Mouse (Mus musculus) lung, postnatal 0 days (tissue): ENCODE data around the gene Hectd4. TPM values are rescaled to one million over a fixed set of nuclear protein-coding genes. Genes with fewer than 3 reads are reported as not detected.

Source experiments
- ATAC-seq: fragments of 200-750 bp; cut with Nextera tagmentation; 2 replicates; pipeline ENCODE4 v1.8.0; 2017; ENCODE audit warnings: moderate library complexity
- DNase-seq: peaks from one replicate; pipeline ENCODE4 v3.0.0-alpha.2; 2016; ENCODE audit warnings: low spot score
- H3K27ac ChIP-seq: fragments of 300-500 bp; sonication (generic); 2 replicates; pipeline ENCODE4 v1.5.1; 2014; ENCODE audit warnings: antibody characterized with exemption, mild to moderate bottlenecking, low read length, mixed read lengths
- H3K27me3 ChIP-seq: fragments of 300-500 bp; sonication (generic); replicated peaks from 2 replicates; pipeline ENCODE4 v1.6.1; 2014; ENCODE audit warnings: low read length, mixed read lengths; ENCODE audit not compliant: insufficient read depth
- H3K36me3 ChIP-seq: fragments of 300-500 bp; sonication (generic); 2 replicates; pipeline ENCODE4 v1.6.1; 2014; ENCODE audit warnings: low read length, mixed read lengths; ENCODE audit not compliant: insufficient read depth
- H3K4me1 ChIP-seq: fragments of 300-500 bp; sonication (generic); 2 replicates; pipeline ENCODE4 v1.6.1; 2014; ENCODE audit warnings: antibody characterized with exemption, low read depth, low read length, mixed read lengths; ENCODE audit not compliant: insufficient read depth
- H3K4me2 ChIP-seq: fragments of 300-500 bp; sonication (generic); replicated peaks from 2 replicates; pipeline ENCODE4 v1.6.1; 2014; ENCODE audit warnings: low read depth, mild to moderate bottlenecking, low read length, moderate library complexity, mixed read lengths
- H3K4me3 ChIP-seq: fragments of 300-500 bp; sonication (generic); 2 replicates; pipeline ENCODE4 v1.5.1; 2014; ENCODE audit warnings: low read depth, low read length
- H3K9ac ChIP-seq: fragments of 300-500 bp; sonication (generic); replicated peaks from 2 replicates; pipeline ENCODE4 v1.6.1; 2014; ENCODE audit warnings: low read depth, mild to moderate bottlenecking
- H3K9me3 ChIP-seq: fragments of 300-500 bp; sonication (generic); 2 replicates; pipeline ENCODE4 v1.6.1; 2016; ENCODE audit warnings: low read length, mixed read lengths
- CTCF ChIP-seq: IDR thresholded peaks from 2 replicates; pipeline ENCODE4 v1.5.1; 2016; ENCODE audit warnings: antibody characterized with exemption, mild to moderate bottlenecking
- EP300 ChIP-seq: IDR thresholded peaks from 2 replicates; pipeline ENCODE4 v1.6.1; 2016; ENCODE audit warnings: antibody characterized with exemption, mild to moderate bottlenecking, control low read depth
- WGBS: fragments of 180-500 bp; shearing (Covaris S2); extraction: QIAGEN DNeasy Blood & Tissue Kit; methylation state at CpG from one replicate; pipeline ENCODE4 v1.1.7; 2014; 5-methylcytosine and 5-hydroxymethylcytosine counted together
- polyA plus RNA-seq: library from polyadenylated mRNA; unstranded; fragments of >200 nt; fragmentation: Nextera tagmentation; extraction: Ambion mirVana; gene quantifications from 2 replicates; pipeline ENCODE4 v1.2.1, GENCODE M21; 2015

Gene Hectd4
- polyA plus RNA-seq, 1 experiment from 2014 or later: 2.5 TPM

DNA sequence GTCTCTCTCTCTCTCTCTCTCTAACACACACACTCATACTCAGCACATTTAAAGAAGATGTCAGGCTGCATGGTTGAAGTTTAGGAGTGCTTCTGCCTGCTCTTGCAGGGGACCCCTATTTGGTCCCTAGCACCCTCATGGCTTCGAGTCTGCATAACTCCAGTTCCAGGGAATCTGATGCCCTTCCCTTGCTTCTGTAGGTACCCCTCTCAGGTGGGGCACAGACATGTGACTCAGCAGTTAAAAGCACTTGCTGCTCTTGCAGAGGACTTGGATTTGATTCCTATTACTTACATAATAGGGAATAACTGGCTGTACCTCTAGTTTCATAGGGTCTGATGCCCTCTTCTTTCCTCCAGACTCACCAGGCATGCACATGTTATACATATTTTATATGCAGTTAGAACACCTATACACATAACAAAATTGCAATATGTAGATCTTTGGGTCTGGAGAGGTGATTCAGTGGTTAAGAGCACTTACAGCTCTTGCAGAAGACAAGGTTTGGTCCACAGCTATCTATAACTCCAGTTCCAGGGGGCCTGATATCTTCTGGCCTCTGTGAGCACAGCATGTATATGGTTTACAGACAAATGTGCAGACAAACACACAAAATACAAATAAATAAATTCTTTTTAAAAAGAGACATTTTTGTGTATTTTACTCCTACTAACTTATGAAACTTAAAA is 23.8 kb downstream of the Hectd4 start:
- DNase-seq (no peak), ATAC-seq (no peak)
- Histone ChIP-seq H3K36me3 (no peaks in the 10 kb centered on the region), H3K27ac (no peak overlapping the region), H3K9me3 (no peaks in the 10 kb centered on the region), H3K9ac (no peak overlapping the region), H3K4me2 (no peak overlapping the region), H3K4me3 (no peak overlapping the region), H3K27me3 (no peaks in the 10 kb centered on the region), H3K4me1 (no peaks in the 10 kb centered on the region)
- no peak for TF ChIP-seq EP300
- TF ChIP-seq CTCF: no peak
- WGBS: 82% methylated on average over 1 of the region's 1 CpGs

DNA sequence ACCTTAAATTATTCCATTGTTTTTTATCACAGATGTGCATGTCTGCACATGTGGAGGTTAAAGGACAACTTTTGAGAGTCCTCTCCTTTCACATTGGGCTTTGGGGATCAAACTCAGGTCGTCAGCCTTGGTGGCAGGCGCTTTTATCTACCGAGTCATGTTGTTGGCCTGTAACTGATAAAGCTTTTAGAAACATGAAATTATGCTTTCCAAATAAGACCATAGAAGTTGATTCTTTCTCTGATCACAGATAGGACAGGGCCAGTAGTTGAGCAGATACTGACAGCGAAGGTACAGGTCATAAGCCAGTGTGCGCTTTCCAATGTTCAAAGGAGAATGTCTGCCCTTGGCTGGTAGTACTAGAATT is 24.3 kb downstream of the Hectd4 start:
- TF ChIP-seq CTCF: no peak
- no peak for TF ChIP-seq EP300
- Histone ChIP-seq H3K4me1 (no peaks in the 10 kb centered on the region), H3K27me3 (no peaks in the 10 kb centered on the region), H3K36me3 (no peaks in the 10 kb centered on the region), H3K27ac (no peak overlapping the region), H3K9ac (no peak overlapping the region), H3K4me3 (no peak overlapping the region), H3K4me2 (no peak overlapping the region), H3K9me3 (no peaks in the 10 kb centered on the region)
- DNase-seq (no peak), ATAC-seq (no peak)
- 76% methylated on average over 5 of the region's 5 CpGs for WGBS

DNA sequence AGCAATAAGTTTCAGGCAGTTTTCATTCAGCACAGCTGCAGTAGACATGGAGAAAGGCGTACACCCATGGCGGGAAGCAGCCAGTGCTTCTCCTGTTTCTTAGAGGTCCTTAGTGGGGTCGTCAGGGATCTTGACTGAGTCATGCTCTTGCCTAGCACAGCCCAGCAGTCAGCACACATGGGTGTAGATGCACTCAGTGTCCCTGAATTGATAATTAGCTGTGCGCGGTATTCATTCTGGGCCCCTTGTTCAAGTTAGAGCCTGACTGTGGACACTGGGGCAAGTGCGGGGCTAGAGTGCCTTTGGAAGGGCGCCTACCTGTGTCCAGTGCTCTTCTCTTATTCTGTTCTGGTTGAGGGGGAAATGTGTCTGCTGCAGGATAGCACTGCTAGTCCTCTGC is 25.2 kb downstream of the Hectd4 start:
- H3K4me3 ChIP-seq: no peak overlapping the region
- H3K36me3 ChIP-seq: no peaks in the 10 kb centered on the region
- H3K4me2 ChIP-seq: no peak overlapping the region
- ATAC-seq: no peak
- H3K9ac ChIP-seq: no peak overlapping the region
- no peaks in the 10 kb centered on the region for H3K4me1 ChIP-seq
- H3K9me3 ChIP-seq: no peaks in the 10 kb centered on the region
- H3K27me3 ChIP-seq: no peaks in the 10 kb centered on the region
- WGBS: 85% methylated on average over 7 of the region's 7 CpGs
- no peak for TF ChIP-seq EP300
- TF ChIP-seq CTCF: no peak
- H3K27ac ChIP-seq: no peak overlapping the region
- no peak for DNase-seq

DNA sequence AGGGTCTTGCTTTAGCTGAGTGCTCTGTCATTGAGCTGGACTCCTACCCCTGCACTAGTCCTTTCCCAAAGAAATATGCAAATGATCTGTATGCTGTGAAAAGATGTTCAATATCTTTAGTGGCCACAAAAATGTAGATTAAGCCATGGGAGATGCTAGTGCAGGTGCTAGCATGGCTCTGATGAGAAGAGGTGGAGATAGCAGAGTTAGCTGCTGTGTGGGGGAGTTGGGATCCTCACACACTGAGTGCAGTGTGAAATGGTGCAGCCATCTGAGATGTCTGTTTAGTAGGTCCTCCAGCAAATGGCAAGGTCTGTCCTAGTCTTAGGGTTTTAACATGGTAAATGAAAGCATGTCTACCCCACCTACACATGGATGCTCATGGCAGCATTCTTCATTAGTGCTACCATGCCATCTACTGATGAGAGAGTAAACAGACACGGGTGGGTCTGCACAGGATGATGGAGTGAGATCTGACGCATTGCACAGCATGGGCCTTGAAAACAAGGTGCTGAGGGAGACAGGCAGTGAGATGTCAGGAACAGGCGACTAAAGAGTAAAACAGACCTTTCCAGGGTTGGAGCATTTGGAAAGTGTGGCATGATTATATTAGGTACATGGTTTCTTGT is 28.9 kb downstream of the Hectd4 start:
- 56% methylated on average over 3 of the region's 3 CpGs for WGBS
- no peak overlapping the region for H3K9ac ChIP-seq
- H3K9me3 ChIP-seq: no peaks in the 10 kb centered on the region
- H3K36me3 ChIP-seq: no peaks in the 10 kb centered on the region
- no peaks in the 10 kb centered on the region for H3K4me1 ChIP-seq
- H3K27ac ChIP-seq: no peak overlapping the region
- TF ChIP-seq CTCF: no peak
- TF ChIP-seq EP300: no peak
- no peak overlapping the region for H3K4me2 ChIP-seq
- no peak for ATAC-seq
- H3K27me3 ChIP-seq: no peaks in the 10 kb centered on the region
- H3K4me3 ChIP-seq: no peak overlapping the region
- DNase-seq: no peak

DNA sequence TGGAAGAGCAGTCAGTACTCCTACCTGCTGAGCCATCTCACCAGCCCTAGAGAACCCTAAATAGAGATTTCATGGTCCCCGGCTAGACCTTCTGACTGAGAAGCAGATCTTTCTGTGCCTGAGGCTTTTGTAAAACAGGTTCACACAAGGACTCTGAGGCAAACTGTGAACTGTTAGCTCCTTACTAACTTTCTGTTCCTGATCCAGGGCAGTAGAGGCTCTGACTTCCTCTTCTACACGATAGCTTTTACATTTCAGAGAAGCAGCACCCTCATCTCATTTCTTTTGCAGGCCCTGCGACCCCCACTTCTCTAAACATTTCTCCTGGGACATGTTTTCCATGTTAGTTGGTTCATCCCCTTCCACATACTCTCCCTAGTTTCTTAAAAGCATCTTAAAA is 29.7 kb downstream of the Hectd4 start:
- Histone ChIP-seq H3K4me1 (no peaks in the 10 kb centered on the region), H3K9ac (no peak overlapping the region), H3K27me3 (no peaks in the 10 kb centered on the region), H3K36me3 (no peaks in the 10 kb centered on the region), H3K27ac (no peak overlapping the region), H3K9me3 (no peaks in the 10 kb centered on the region), H3K4me2 (no peak overlapping the region), H3K4me3 (no peak overlapping the region)
- WGBS: 87% methylated on average over 3 of the region's 3 CpGs
- DNase-seq: no peak
- no peak for TF ChIP-seq EP300
- no peak for TF ChIP-seq CTCF
- ATAC-seq: no peak

DNA sequence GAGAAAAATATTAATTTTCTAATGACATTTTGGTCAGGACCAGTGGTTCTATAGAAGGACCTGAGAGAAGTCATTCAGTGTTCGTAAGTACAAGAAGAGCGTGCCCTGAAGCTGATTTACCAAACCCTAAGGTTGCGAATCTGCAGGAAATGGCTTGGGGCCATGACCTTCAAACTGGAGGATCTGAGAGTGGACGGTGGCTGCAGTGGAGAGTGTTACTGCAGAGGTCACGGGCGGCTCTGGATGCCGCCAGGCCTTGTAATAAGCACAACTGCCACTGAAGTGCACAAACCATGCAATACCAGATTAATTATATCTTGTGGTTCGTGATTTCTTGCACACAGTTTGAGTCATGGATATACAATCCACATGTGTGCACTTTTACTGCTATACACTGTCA is 31.8 kb downstream of the Hectd4 start:
- Histone ChIP-seq H3K9ac (no peak overlapping the region), H3K27me3 (no peaks in the 10 kb centered on the region), H3K4me2 (no peak overlapping the region), H3K4me1 (no peaks in the 10 kb centered on the region), H3K27ac (no peak overlapping the region), H3K9me3 (no peaks in the 10 kb centered on the region), H3K36me3 (no peaks in the 10 kb centered on the region), H3K4me3 (no peak overlapping the region)
- TF ChIP-seq EP300: no peak
- no peak for TF ChIP-seq CTCF
- WGBS: 65% methylated on average over 8 of the region's 8 CpGs
- no peak for ATAC-seq
- DNase-seq: no peak
